Mouse (Mus musculus) myocyte (in vitro differentiated cells): ENCODE measurements around the gene Usp32. TPM values are rescaled to one million over a fixed set of nuclear protein-coding genes. Genes with fewer than 3 reads are reported as not detected.

ENCODE experiments used
- H3K27me3 ChIP-seq: one replicate; pipeline ENCODE4 v1.6.1; 2011; ENCODE audit not compliant: control insufficient read depth, insufficient read depth, insufficient read length
- H3K36me3 ChIP-seq: one replicate; pipeline ENCODE4 v1.6.1; 2011; ENCODE audit not compliant: control insufficient read depth, insufficient read depth
- H3K4me2 ChIP-seq: one replicate; pipeline ENCODE4 v1.6.1; 2011; ENCODE audit warnings: low read depth, control low read depth
- H3K4me3 ChIP-seq: one replicate; pipeline ENCODE4 v1.5.1; 2011; ENCODE audit warnings: mild to moderate bottlenecking, control low read depth, moderate library complexity
- H3K79me2 ChIP-seq: one replicate; pipeline ENCODE4 v1.6.1; 2011; ENCODE audit not compliant: control insufficient read depth, insufficient read depth
- H3ac ChIP-seq: one replicate; pipeline ENCODE4 v1.6.1; 2011; ENCODE audit not compliant: control insufficient read depth, insufficient read length
- CEBPB ChIP-seq: IDR thresholded peaks from 2 replicates; pipeline ENCODE4 v1.6.1; 2011; ENCODE audit warnings: mild to moderate bottlenecking, moderate library complexity; ENCODE audit not compliant: poor library complexity, insufficient read depth, severe bottlenecking
- E2F4 ChIP-seq: IDR thresholded peaks from one replicate; pipeline ENCODE4 v1.6.1; 2011; ENCODE audit warnings: mild to moderate bottlenecking, control low read depth, moderate library complexity; ENCODE audit not compliant: insufficient read depth
- MAX ChIP-seq: IDR thresholded peaks from one replicate; pipeline ENCODE4 v1.6.1; 2011; ENCODE audit warnings: low read depth, mild to moderate bottlenecking, control low read depth
- MYOD1 ChIP-seq, 3 experiments: IDR thresholded peaks; one replicate each; pipeline ENCODE4 v1.6.1; 2011; ENCODE audit warnings: control low read depth in 2 of 3, low read depth in 2 of 3, mild to moderate bottlenecking in 2 of 3, moderate library complexity in 1 of 3; ENCODE audit not compliant: insufficient read length in 2 of 3, control insufficient read depth in 1 of 3
- MYOG ChIP-seq, 3 experiments: IDR thresholded peaks; one replicate each; pipeline ENCODE4 v1.6.1; 2011; ENCODE audit warnings: control low read depth in 2 of 3, low read depth in 2 of 3, mild to moderate bottlenecking in 2 of 3; ENCODE audit not compliant: insufficient read length in 2 of 3, control insufficient read depth in 1 of 3, insufficient read depth in 1 of 3
- POLR2A ChIP-seq: IDR thresholded peaks from one replicate; pipeline ENCODE4 v1.6.1; 2011; ENCODE audit warnings: low read depth, mild to moderate bottlenecking, control low read depth, moderate library complexity; ENCODE audit not compliant: insufficient read length
- POLR2AphosphoS2 ChIP-seq: IDR thresholded peaks from one replicate; pipeline ENCODE4 v1.6.1; 2011; ENCODE audit warnings: low read depth, control low read depth; ENCODE audit not compliant: insufficient read length
- REST ChIP-seq: IDR thresholded peaks from one replicate; pipeline ENCODE4 v1.6.1; 2011; ENCODE audit warnings: mild to moderate bottlenecking, control low read depth, moderate library complexity; ENCODE audit not compliant: insufficient read depth, insufficient read length
- SRF ChIP-seq: IDR thresholded peaks from one replicate; pipeline ENCODE4 v1.6.1; 2011; ENCODE audit warnings: low read depth; ENCODE audit not compliant: control insufficient read depth, insufficient read length
- TCF12 ChIP-seq: IDR thresholded peaks from one replicate; pipeline ENCODE4 v1.6.1; 2011; ENCODE audit warnings: mild to moderate bottlenecking, control low read depth; ENCODE audit not compliant: poor library complexity, insufficient read depth, severe bottlenecking
- TCF3 ChIP-seq: IDR thresholded peaks from one replicate; pipeline ENCODE4 v1.6.1; 2011; ENCODE audit warnings: low read depth, control low read depth; ENCODE audit not compliant: insufficient read length
- USF1 ChIP-seq: IDR thresholded peaks from one replicate; pipeline ENCODE4 v1.6.1; 2011; ENCODE audit warnings: low read depth, mild to moderate bottlenecking, control low read depth, moderate library complexity
- polyA plus RNA-seq: library from polyadenylated mRNA; unstranded; fragments of >200 nt; fragmentation: generic; extraction: Trizol; gene quantifications from one replicate; pipeline ENCODE4 v1.2.1, GENCODE M21; 2012; ENCODE audit warnings: missing spikeins

The Usp32 gene
- polyA plus RNA-seq, 1 experiment = 4.5 TPM

- no peak for TF ChIP-seq POLR2AphosphoS2
- TF ChIP-seq USF1 = no peak
- TF ChIP-seq TCF3 = no peak
- TF ChIP-seq CEBPB = no peak
- no peak for TF ChIP-seq MYOD1 (IDR thresholded peaks at IDR 0.05; ENCODE audit: control insufficient read depth in 1 of 3, insufficient read length in 2 of 3, low read depth in 2 of 3)
- TF ChIP-seq POLR2A = no peak
- no peak for TF ChIP-seq E2F4
- TF ChIP-seq SRF = no peak
- TF ChIP-seq MAX = no peak
- no peak for TF ChIP-seq REST
- TF ChIP-seq MYOG (IDR thresholded peaks at IDR 0.05; ENCODE audit: control insufficient read depth in 1 of 3, insufficient read depth in 1 of 3, insufficient read length in 2 of 3, low read depth in 2 of 3) = no peak
- no peak for TF ChIP-seq TCF12
- no peaks in the 10 kb centered on the region for H3K79me2 ChIP-seq
- H3ac ChIP-seq = no peak overlapping the region
- H3K4me2 ChIP-seq = no peak overlapping the region
- no peak overlapping the region for H3K4me3 ChIP-seq
- H3K36me3 ChIP-seq = no peaks in the 10 kb centered on the region
- H3K27me3 ChIP-seq = peaks cover 42% of the 10 kb centered on the region
Observed at GRCm38 (mm10) chr11:84961571-84961970, 178.4 kb downstream of the Usp32 start.

DNA sequence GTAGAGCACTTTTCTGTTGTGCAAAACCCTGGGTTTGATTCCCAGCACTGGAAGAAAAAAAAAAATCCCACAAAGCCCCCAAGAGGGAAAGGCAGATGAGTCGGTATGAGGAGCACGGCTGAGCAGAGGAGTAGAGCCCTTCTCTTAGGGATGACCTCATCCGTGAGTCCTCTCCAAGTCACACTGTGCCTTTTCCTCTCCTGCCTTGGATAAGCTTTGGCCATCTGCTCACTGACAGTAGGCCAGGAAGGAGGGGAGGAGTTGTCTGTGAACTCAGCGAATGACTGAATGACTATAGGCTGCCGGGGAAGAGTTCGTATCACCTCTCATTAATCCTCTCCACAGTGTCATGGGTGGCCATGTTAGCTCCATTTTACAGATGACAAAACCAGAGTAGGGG is 179.2 kb downstream of the Usp32 start:
- Histone ChIP-seq H3K27me3 (peaks cover 49% of the 10 kb centered on the region), H3ac (no peak overlapping the region), H3K4me3 (no peak overlapping the region), H3K79me2 (no peaks in the 10 kb centered on the region), H3K36me3 (no peaks in the 10 kb centered on the region), H3K4me2 (no peak overlapping the region)
- TF ChIP-seq TCF12 (no peak), REST (no peak), MYOG (IDR thresholded peaks at IDR 0.05; ENCODE audit: control insufficient read depth in 1 of 3, insufficient read depth in 1 of 3, insufficient read length in 2 of 3, low read depth in 2 of 3) (no peak), TCF3 (no peak), E2F4 (no peak), SRF (no peak), CEBPB (no peak), MYOD1 (IDR thresholded peaks at IDR 0.05; ENCODE audit: control insufficient read depth in 1 of 3, insufficient read length in 2 of 3, low read depth in 2 of 3) (no peak), MAX (no peak), POLR2A (no peak), POLR2AphosphoS2 (no peak), USF1 (no peak)

DNA sequence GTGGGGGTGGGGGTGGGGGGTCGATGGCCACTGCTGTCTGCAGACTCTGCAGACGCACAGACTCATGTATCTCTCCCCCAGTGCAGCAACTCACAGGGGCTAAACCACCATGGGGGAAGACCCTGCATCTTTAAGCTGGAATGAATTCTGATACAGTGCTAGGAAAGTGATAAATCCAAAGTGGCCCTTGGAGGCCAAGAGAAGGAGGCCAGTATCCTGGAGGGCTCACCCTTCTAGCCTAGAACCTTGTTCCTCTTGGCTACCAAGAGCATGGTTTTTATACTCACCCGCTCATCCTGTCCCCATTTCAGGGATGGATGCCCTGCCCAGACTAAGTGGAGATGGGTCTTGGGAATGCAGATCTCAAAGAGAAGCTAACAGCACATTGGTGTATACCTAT is 179.7 kb downstream of the Usp32 start:
- no peak overlapping the region for H3ac ChIP-seq
- no peak overlapping the region for H3K4me3 ChIP-seq
- H3K79me2 ChIP-seq = no peaks in the 10 kb centered on the region
- peaks cover 53% of the 10 kb centered on the region for H3K27me3 ChIP-seq
- H3K36me3 ChIP-seq = no peaks in the 10 kb centered on the region
- H3K4me2 ChIP-seq = no peak overlapping the region
- no peak for TF ChIP-seq MYOG (IDR thresholded peaks at IDR 0.05; ENCODE audit: control insufficient read depth in 1 of 3, insufficient read depth in 1 of 3, insufficient read length in 2 of 3, low read depth in 2 of 3)
- TF ChIP-seq CEBPB = no peak
- TF ChIP-seq REST = no peak
- no peak for TF ChIP-seq USF1
- TF ChIP-seq POLR2A = no peak
- no peak for TF ChIP-seq TCF12
- no peak for TF ChIP-seq POLR2AphosphoS2
- TF ChIP-seq SRF = no peak
- no peak for TF ChIP-seq MAX
- no peak for TF ChIP-seq MYOD1 (IDR thresholded peaks at IDR 0.05; ENCODE audit: control insufficient read depth in 1 of 3, insufficient read length in 2 of 3, low read depth in 2 of 3)
- no peak for TF ChIP-seq E2F4
- no peak for TF ChIP-seq TCF3

- H3K4me3 ChIP-seq = no peak overlapping the region
- H3K36me3 ChIP-seq = no peaks in the 10 kb centered on the region
- H3ac ChIP-seq = no peak overlapping the region
- TF ChIP-seq CEBPB (no peak), TCF3 (no peak), MYOD1 (IDR thresholded peaks at IDR 0.05; ENCODE audit: control insufficient read depth in 1 of 3, insufficient read length in 2 of 3, low read depth in 2 of 3) (no peak), E2F4 (no peak), USF1 (no peak), MAX (no peak), SRF (no peak), REST (no peak), MYOG (IDR thresholded peaks at IDR 0.05; ENCODE audit: control insufficient read depth in 1 of 3, insufficient read depth in 1 of 3, insufficient read length in 2 of 3, low read depth in 2 of 3) (no peak), POLR2A (no peak), POLR2AphosphoS2 (no peak)
- no peaks in the 10 kb centered on the region for H3K79me2 ChIP-seq
- H3K27me3 ChIP-seq = peaks cover 58% of the 10 kb centered on the region
- H3K4me2 ChIP-seq = no peak overlapping the region
Observed at GRCm38 (mm10) chr11:84959701-84960181, 180.2 kb downstream of the Usp32 start.
